9 mouse cellular contexts compared by ENCODE assay signal in genomic region chr15:78635231-78635630, GRCm38 (mm10). TPM values are rescaled to one million over a fixed set of nuclear protein-coding genes. Genes with fewer than 3 reads are reported as not detected.
DNase-seq lines count a peak whose midpoint lies in the region; ATAC-seq and TF ChIP-seq lines count a peak whose summit lies in the region.
"Had no signal": no experiment of that assay in that cellular context is flagged by ENCODE, and none has a peak within 500 bp of the region (broad histone marks: within the 10 kb centered on the region; RNA-seq: fewer than 3 reads in every experiment).

No protein-coding gene starts in this region.

- peak; percentile 41 to 51 for DNase-seq in heart, adult 2 months
- DNase-seq in lung, adult 2 months = no peak
- peak; percentile 44 for DNase-seq in gastrocnemius, adult 18-20 months (ENCODE audit: low spot score)
- peak; percentile 29 for DNase-seq in lung, postnatal 36 days
- no peak for DNase-seq in thymus, postnatal 0 days (ENCODE audit: low spot score)
- DNase-seq in liver, postnatal 0 days = no peak
- DNase-seq: thymus, postnatal 14 days had no signal

- no peak overlapping the region for H3K9ac ChIP-seq in heart, adult 2 months (ENCODE audit: low read depth, low read length)
- no peak overlapping the region for H3K9ac ChIP-seq in heart, embryonic 12.5 days
- no peak overlapping the region for H3K9ac ChIP-seq in lung, embryonic 15.5 days
- no peak overlapping the region for H3K9ac ChIP-seq in liver, postnatal 0 days (replicated peaks)

- TF ChIP-seq POLR2A in heart, adult 2 months (IDR thresholded peaks at IDR 0.05; ENCODE audit: insufficient read depth, low read depth, low read length) = no peak
- no peak for TF ChIP-seq POLR2A in lung, adult 2 months (IDR thresholded peaks at IDR 0.05; ENCODE audit: borderline replicate concordance, extremely low read depth, low read depth, low read length)

- ATAC-seq in heart, embryonic 12.5 days (ENCODE audit: insufficient number of reproducible peaks, low FRiP score) = no peak
- peak; percentile 63; the same call in 1 of the 2 replicates for ATAC-seq in lung, embryonic 15.5 days (ENCODE audit: borderline replicate concordance, extremely low read depth, low FRiP score, low TSS enrichment)
- ATAC-seq in liver, postnatal 0 days = no peak

- no peaks in the 10 kb centered on the region for H3K9me3 ChIP-seq in heart, embryonic 12.5 days (replicated peaks)
- H3K9me3 ChIP-seq in lung, embryonic 15.5 days = no peaks in the 10 kb centered on the region
- H3K9me3 ChIP-seq in liver, postnatal 0 days (ENCODE audit: low read length) = no peaks in the 10 kb centered on the region

- intact Hi-C loops in heart, adult 2 months (cut with DNase I) = no loop called here

- no peaks in the 10 kb centered on the region for H3K79me2 ChIP-seq in heart, adult 2 months (replicated peaks; ENCODE audit: control insufficient read depth, insufficient read depth, low read length)

- WGBS in heart, adult 2 months = 25% methylated on average over 7 of the region's 7 CpGs
- WGBS in heart, embryonic 12.5 days = 39% methylated on average over 7 of the region's 7 CpGs
- 19% methylated on average over 7 of the region's 7 CpGs for WGBS in lung, embryonic 15.5 days
- WGBS in lung, adult 2 months = 49% methylated on average over 7 of the region's 7 CpGs
- 41% methylated on average over 7 of the region's 7 CpGs for WGBS in liver, postnatal 0 days (ENCODE audit: insufficient replicate concordance)

- H3K4me3 ChIP-seq in heart, adult 2 months = no peak overlapping the region
- no peak overlapping the region for H3K4me3 ChIP-seq in heart, embryonic 12.5 days
- no peak overlapping the region for H3K4me3 ChIP-seq in lung, embryonic 15.5 days
- H3K4me3 ChIP-seq in lung, adult 2 months (replicated peaks; ENCODE audit: extremely low read depth, low read depth, low read length) = no peak overlapping the region
- no peak overlapping the region for H3K4me3 ChIP-seq in liver, postnatal 0 days (ENCODE audit: low read depth, low read length)

- H3K27me3 ChIP-seq in heart, adult 2 months (ENCODE audit: control insufficient read depth, insufficient read depth, low read length) = 0 out of 2 replicates have a peak, but pooled peaks cover 2% of the 10 kb centered on the region
- peaks cover 59% of the 10 kb centered on the region for H3K27me3 ChIP-seq in heart, embryonic 12.5 days (replicated peaks)
- no peaks in the 10 kb centered on the region; the same call in 1 of the 2 replicates for H3K27me3 ChIP-seq in lung, embryonic 15.5 days
- H3K27me3 ChIP-seq in liver, postnatal 0 days (ENCODE audit: insufficient read depth, low read length) = no peaks in the 10 kb centered on the region; the same call in none of the 2 replicates

- no peak for TF ChIP-seq EP300 in heart, adult 2 months (IDR thresholded peaks at IDR 0.05; ENCODE audit: insufficient read depth, low read depth, low read length)
- no peak for TF ChIP-seq EP300 in liver, postnatal 0 days (IDR thresholded peaks at IDR 0.05; ENCODE audit: low read depth)

- H3K27ac ChIP-seq in heart, adult 2 months = no peak overlapping the region
- no peak overlapping the region for H3K27ac ChIP-seq in heart, embryonic 12.5 days (ENCODE audit: poor library complexity, severe bottlenecking)
- H3K27ac ChIP-seq in lung, embryonic 15.5 days = no peak overlapping the region
- H3K27ac ChIP-seq in liver, postnatal 0 days (ENCODE audit: low read depth) = no peak overlapping the region

- no peak for TF ChIP-seq CTCF in heart, adult 2 months (IDR thresholded peaks at IDR 0.05)
- TF ChIP-seq CTCF in lung, adult 2 months (IDR thresholded peaks at IDR 0.05; ENCODE audit: insufficient read depth, low read length) = no peak
- TF ChIP-seq CTCF in liver, postnatal 0 days (IDR thresholded peaks at IDR 0.05; ENCODE audit: low read depth) = no peak

- no peaks in the 10 kb centered on the region for H3K36me3 ChIP-seq in heart, adult 2 months (ENCODE audit: control insufficient read depth, insufficient read depth, low read length)
- H3K36me3 ChIP-seq in heart, embryonic 12.5 days = no peaks in the 10 kb centered on the region
- H3K36me3 ChIP-seq in lung, embryonic 15.5 days = no peaks in the 10 kb centered on the region
- no peaks in the 10 kb centered on the region for H3K36me3 ChIP-seq in liver, postnatal 0 days (replicated peaks; ENCODE audit: insufficient read depth, low read length)

- no peak overlapping the region for H3K4me2 ChIP-seq in heart, embryonic 12.5 days
- H3K4me2 ChIP-seq in lung, embryonic 15.5 days = no peak overlapping the region
- H3K4me2 ChIP-seq in liver, postnatal 0 days (ENCODE audit: low read depth, low read length) = no peak overlapping the region

- no peaks in the 10 kb centered on the region for H3K4me1 ChIP-seq in heart, adult 2 months (ENCODE audit: control insufficient read depth, insufficient read depth, low read length)
- H3K4me1 ChIP-seq in heart, embryonic 12.5 days (replicated peaks) = 0 out of 2 replicates have a peak, but pooled peaks cover 3% of the 10 kb centered on the region
- H3K4me1 ChIP-seq in lung, embryonic 15.5 days = peaks cover 25% of the 10 kb centered on the region
- no peaks in the 10 kb centered on the region for H3K4me1 ChIP-seq in lung, adult 2 months (ENCODE audit: control insufficient read depth, insufficient read depth, low read length)
- no peaks in the 10 kb centered on the region for H3K4me1 ChIP-seq in liver, postnatal 0 days (ENCODE audit: insufficient read depth)

RNA-seq across cellular contexts. Expression of gene Cyth4, which starts 38.4 kb away (rescaled TPM):
- 1 to 10 TPM; 6.1 to 6.7 TPM for total RNA-seq in heart, adult 2 months (2021)
- 9.3 and 12.8 TPM in 2 replicates for polyA plus RNA-seq in heart, adult 2 months (2012; rRNA removed)
- 3.8 and 4.8 TPM in 2 replicates for polyA plus RNA-seq in heart, embryonic 12.5 days (2016; fragmentation: Nextera tagmentation; extraction: Ambion mirVana)
- polyA plus RNA-seq in lung, embryonic 15.5 days (2015; fragmentation: Nextera tagmentation; extraction: Ambion mirVana) = 10.7 and 13.0 TPM in 2 replicates
- 42.8 and 45.5 TPM in 2 replicates for polyA plus RNA-seq in lung, adult 2 months (2012; rRNA removed)
- 1 to 10 TPM in 1 of 2 experiments, under 1 TPM in 1; 0.82 to 2.3 TPM for total RNA-seq in gastrocnemius, adult 18-20 months (2021)
- polyA plus RNA-seq in thymus, postnatal 0 days (2015; fragmentation: Nextera tagmentation; extraction: Ambion mirVana) = 23.0 and 23.7 TPM in 2 replicates
- 11.5 and 13.3 TPM in 2 replicates for polyA plus RNA-seq in liver, postnatal 0 days (2015; fragmentation: Nextera tagmentation; extraction: Ambion mirVana)

Comparison
In these comparisons a context has a peak if more than half of its experiments do, and no peak if none do; other contexts are left out.
1. DNase-seq: peak in heart, adult 2 months (2 of 2), gastrocnemius, adult 18-20 months (single experiment) and lung, postnatal 36 days (single experiment); none in lung, adult 2 months (single experiment), thymus, postnatal 0 days (single experiment) and liver, postnatal 0 days (single experiment).